Mouse (Mus musculus) bone marrow, adult 2 months (tissue): ENCODE data around the gene Setd4. TPM values are rescaled to one million over a fixed set of nuclear protein-coding genes. Genes with fewer than 3 reads are reported as not detected.

ENCODE experiments used
- H3K27ac ChIP-seq: fragments of 200-500 bp; 2 replicates; pipeline ENCODE4 v1.5.1; 2012; ENCODE audit warnings: low read depth, mild to moderate bottlenecking, control low read depth, inconsistent platforms, low read length; ENCODE audit not compliant: control insufficient read depth, poor library complexity, insufficient read depth
- H3K4me1 ChIP-seq: fragments of 200-500 bp; 2 replicates; pipeline ENCODE4 v1.6.1; 2011; ENCODE audit warnings: low read length; ENCODE audit not compliant: control insufficient read depth, insufficient read depth
- H3K4me3 ChIP-seq: fragments of 200-500 bp; replicated peaks from 2 replicates; pipeline ENCODE3; 2011; ENCODE audit warnings: mild to moderate bottlenecking, low read depth, low read length, control low read depth; ENCODE audit not compliant: control insufficient read depth
- CTCF ChIP-seq: fragments of 200-500 bp; IDR thresholded peaks from 2 replicates; pipeline ENCODE4 v1.5.1; 2011; ENCODE audit warnings: low read length, control low read depth; ENCODE audit not compliant: control insufficient read depth, insufficient read depth
- POLR2A ChIP-seq: fragments of 200-500 bp; IDR thresholded peaks from 2 replicates; pipeline ENCODE4 v1.6.1; 2011; ENCODE audit warnings: low read depth, mild to moderate bottlenecking, control low read depth, low read length, borderline replicate concordance; ENCODE audit not compliant: control insufficient read depth
- WGBS: fragments of 180-500 bp; shearing (Covaris S2); methylation state at CpG from one replicate; pipeline ENCODE4 v1.1.7; 2018; 5-methylcytosine and 5-hydroxymethylcytosine counted together
- polyA plus RNA-seq: library from polyadenylated mRNA; stranded (reverse); fragments of >200 nt; gene quantifications from 2 replicates; pipeline ENCODE4 v1.2.4, GENCODE M21; 2011; ENCODE audit warnings: low replicate concordance; ENCODE audit not compliant: missing spikeins, insufficient read depth, insufficient read length

The Setd4 gene
- polyA plus RNA-seq, 1 experiment = 17.1 TPM

- Histone ChIP-seq H3K27ac (no peak overlapping the region), H3K4me1 (no peaks in the 10 kb centered on the region), H3K4me3 (no peak overlapping the region)
- no peak for TF ChIP-seq POLR2A
- TF ChIP-seq CTCF = no peak
- WGBS = 70% methylated on average over 6 of the region's 6 CpGs
Measured at GRCm38 (mm10) chr16:93599461-93599860, 4.4 kb downstream of the Setd4 start.

DNA sequence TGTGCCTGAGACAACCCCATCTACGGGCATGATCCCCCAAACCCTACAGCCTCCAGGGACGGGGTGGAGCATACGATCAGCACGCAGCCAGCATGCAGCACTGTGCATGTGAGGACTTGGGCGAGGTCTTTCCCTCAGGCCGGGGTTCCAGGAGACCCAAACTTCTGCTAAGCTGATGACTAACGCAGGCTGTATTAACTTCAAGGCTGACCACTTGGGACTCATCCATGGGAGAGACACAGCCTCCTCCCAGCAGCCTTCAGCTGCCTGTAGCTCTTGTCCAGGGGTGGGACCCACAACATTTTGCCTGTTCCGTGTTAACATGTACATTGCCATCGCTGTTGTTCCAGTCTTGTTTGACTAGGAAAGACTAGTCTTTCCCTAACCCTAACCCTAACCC is 6.3 kb downstream of the Setd4 start:
- WGBS = 86% methylated on average over 9 of the region's 9 CpGs
- Histone ChIP-seq H3K27ac (no peak overlapping the region), H3K4me1 (no peaks in the 10 kb centered on the region), H3K4me3 (no peak overlapping the region)
- no peak for TF ChIP-seq POLR2A
- TF ChIP-seq CTCF = no peak

DNA sequence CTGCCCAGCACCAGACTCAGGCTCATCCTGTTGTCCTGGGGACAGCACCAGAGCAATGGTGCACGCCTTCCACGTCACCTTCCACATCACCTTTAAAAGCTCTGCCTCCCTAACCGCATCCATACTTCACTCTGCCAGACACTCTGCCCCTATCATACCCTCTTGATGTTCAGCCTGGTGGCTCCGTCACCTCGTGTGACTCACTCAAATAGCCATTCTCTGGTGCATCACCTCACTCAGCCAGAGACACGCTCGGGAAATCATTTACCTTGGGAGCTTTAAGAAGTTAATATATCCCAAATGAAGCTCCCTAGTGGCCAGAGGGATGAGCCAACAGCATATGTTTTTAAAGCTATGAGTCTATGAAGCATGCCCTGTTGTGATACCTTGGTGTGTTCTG is 7.1 kb downstream of the Setd4 start:
- 87% methylated on average over 7 of the region's 7 CpGs for WGBS
- H3K27ac ChIP-seq = no peak overlapping the region
- no peak overlapping the region for H3K4me3 ChIP-seq
- TF ChIP-seq CTCF = no peak
- H3K4me1 ChIP-seq = no peaks in the 10 kb centered on the region

DNA sequence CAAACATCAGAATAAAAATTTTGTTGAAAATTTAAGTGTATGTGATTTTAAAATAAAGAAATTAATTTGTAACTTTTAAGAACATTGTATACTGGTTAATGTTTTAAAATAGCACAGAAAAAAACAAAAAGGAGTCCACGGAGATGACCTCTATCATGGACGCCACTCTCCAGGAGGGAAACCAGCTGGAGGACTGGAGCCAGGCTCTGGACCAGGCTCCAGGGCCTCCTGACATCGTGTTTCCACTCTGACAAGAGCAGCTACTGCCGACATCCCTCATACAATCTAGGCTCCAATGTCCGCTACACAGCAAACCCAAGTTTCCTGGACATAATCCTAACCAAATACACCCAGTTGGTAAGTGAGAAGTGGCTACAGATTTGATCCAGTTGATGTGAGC is 8.1 kb downstream of the Setd4 start:
- TF ChIP-seq CTCF = no peak
- no peak for TF ChIP-seq POLR2A
- Histone ChIP-seq H3K4me1 (no peaks in the 10 kb centered on the region), H3K27ac (no peak overlapping the region), H3K4me3 (no peak overlapping the region)
- 85% methylated on average over 5 of the region's 5 CpGs for WGBS

- H3K4me1 ChIP-seq = no peaks in the 10 kb centered on the region
- H3K27ac ChIP-seq = no peak overlapping the region
- WGBS = 88% methylated on average over 10 of the region's 10 CpGs
- TF ChIP-seq POLR2A (no peak), CTCF (no peak)
- H3K4me3 ChIP-seq = no peak overlapping the region
Measured at GRCm38 (mm10) chr16:93594448-93594847, 9.4 kb downstream of the Setd4 start.

DNA sequence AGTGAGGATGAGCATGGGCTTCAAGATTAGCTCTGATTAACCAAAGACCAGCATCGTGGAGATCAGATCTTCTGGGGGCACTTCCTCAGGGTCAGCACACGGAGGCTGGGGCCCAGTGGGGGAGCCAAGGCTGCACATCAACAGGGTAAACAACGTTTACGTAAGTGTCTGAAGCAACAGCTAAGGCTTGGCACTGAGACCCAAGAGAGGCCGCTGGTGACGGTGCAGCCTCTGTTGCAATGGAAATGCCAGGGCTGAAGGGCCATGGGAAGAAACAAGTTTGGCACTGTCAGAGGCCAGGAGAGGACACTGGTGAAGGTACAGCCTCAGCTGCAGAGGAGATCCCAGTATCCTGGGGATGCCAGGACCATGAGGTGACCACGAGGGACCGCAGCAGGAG is 10.5 kb downstream of the Setd4 start:
- Histone ChIP-seq H3K4me1 (no peaks in the 10 kb centered on the region), H3K27ac (no peak overlapping the region), H3K4me3 (no peak overlapping the region)
- TF ChIP-seq CTCF (no peak), POLR2A (no peak)
- WGBS = 72% methylated on average over 8 of the region's 8 CpGs

- no peak overlapping the region for H3K4me3 ChIP-seq
- TF ChIP-seq POLR2A = no peak
- no peak for TF ChIP-seq CTCF
- no peak overlapping the region for H3K27ac ChIP-seq
- no peaks in the 10 kb centered on the region for H3K4me1 ChIP-seq
- WGBS = 89% methylated on average over 3 of the region's 3 CpGs
Measured at GRCm38 (mm10) chr16:93592711-93593110, 11.2 kb downstream of the Setd4 start.

- no peak overlapping the region for H3K27ac ChIP-seq
- WGBS = 82% methylated on average over 20 of the region's 20 CpGs
- TF ChIP-seq CTCF (no peak), POLR2A (no peak)
- no peaks in the 10 kb centered on the region for H3K4me1 ChIP-seq
- no peak overlapping the region for H3K4me3 ChIP-seq
Measured at GRCm38 (mm10) chr16:93591450-93592430, 12.1 kb downstream of the Setd4 start.
